Mouse (Mus musculus): ENCODE measurements around the gene Crhr1.

DNA sequence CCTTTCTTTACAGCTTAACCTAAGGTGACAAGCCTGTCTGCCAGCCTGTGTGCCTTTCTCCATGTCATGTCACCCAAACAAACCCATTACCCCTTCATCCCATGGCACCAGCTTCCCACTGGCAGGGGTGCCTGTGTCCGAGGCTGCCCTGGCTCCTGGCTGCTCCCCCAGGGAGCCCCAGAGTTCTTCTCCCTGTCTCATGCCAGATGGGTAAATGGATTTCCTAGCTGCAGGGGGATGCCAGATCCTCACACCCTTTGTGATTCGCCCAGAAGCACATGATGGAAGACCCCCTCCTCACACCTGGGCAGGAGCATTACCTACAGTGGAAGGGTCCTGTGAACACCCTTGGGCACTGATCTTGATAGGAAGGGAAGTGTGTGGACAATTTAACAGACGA, 23.7 kb downstream of the Crhr1 start:
- no peak for TF ChIP-seq CTCF (IDR thresholded peaks at IDR 0.05; ENCODE audit: low read depth, low read length)
- no peak for TF ChIP-seq EP300 (IDR thresholded peaks at IDR 0.05; ENCODE audit: insufficient read depth, low read depth, low read length)

All from ES-Bruce4 (cell line).